Mouse (Mus musculus): ENCODE measurements around the gene Olfr609. TPM values are rescaled to one million over a fixed set of nuclear protein-coding genes. Genes with fewer than 3 reads are reported as not detected.

Gene Olfr609
- polyA plus RNA-seq, 2 experiments: not detected

DNA sequence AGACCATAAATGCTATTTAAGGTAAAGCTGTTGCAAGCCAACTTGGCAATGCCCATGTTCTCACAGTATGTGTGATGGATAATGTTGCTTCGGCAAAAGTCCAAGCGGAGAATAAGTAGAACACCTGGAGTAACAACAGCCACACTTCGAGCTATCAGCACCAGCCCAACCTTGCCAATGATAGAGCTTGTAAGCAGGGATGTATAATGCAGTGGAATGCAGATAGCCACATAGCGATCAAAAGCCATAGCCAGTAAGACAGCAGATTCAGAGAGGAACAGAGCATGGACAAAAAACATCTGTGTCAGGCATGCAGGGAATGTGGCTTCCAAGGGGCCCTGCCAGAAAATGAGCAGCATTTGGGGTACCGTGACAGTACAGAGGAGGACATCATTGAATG is 37.3 kb downstream of the Olfr609 start:
- no peak overlapping the region for H3K9ac ChIP-seq (ENCODE audit: low read depth, low read length, severe bottlenecking)
- 88% methylated on average over 5 of the region's 5 CpGs for WGBS
- no peak overlapping the region for H3K4me2 ChIP-seq (replicated peaks; ENCODE audit: low read depth, low read length, severe bottlenecking)
- ATAC-seq (ENCODE audit: low FRiP score, low read depth): no peak
- DNase-seq (ENCODE audit: low spot score): no peak
- TF ChIP-seq POLR2A (IDR thresholded peaks at IDR 0.05; ENCODE audit: borderline replicate concordance, extremely low read depth, insufficient read depth, insufficient read length): no peak
- no peaks in the 10 kb centered on the region for H3K9me3 ChIP-seq (ENCODE audit: control insufficient read depth, low read length)
- H3K4me3 ChIP-seq (replicated peaks; ENCODE audit: low read length): no peak overlapping the region
- H3K4me1 ChIP-seq (ENCODE audit: control insufficient read depth, insufficient read depth, low read length): no peaks in the 10 kb centered on the region
- H3K27ac ChIP-seq (replicated peaks; ENCODE audit: low read depth, low read length): no peak overlapping the region
- H3K27me3 ChIP-seq (ENCODE audit: control insufficient read depth, insufficient read depth, low read length): no peaks in the 10 kb centered on the region
- no peaks in the 10 kb centered on the region for H3K36me3 ChIP-seq (ENCODE audit: control insufficient read depth, insufficient read depth, low read length)

DNA sequence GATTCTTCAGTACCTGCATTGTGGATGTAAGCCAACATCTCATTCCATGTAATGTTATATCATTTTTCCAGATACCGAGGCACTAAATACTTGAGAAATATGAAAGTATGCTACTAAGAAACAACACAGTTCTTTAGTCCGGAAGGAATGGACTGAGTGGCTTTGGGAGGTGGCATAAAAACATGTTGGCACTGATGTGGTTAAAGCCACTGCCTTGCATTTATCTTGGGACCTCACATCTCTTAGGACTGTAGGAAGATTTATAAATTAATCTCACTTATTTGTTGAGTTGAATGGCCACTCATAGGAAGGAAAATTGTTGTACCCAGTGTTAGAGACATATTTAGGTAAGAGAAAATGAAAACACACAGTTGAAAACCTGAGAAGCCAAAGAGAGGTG is 49.1 kb downstream of the Olfr609 start, which contains the start of gene Olfr606:
Gene Olfr606 (plus strand): TSS at position 301 of the 400 bp plus-strand sequence.
- Histone ChIP-seq H3K9ac (ENCODE audit: low read depth, low read length, severe bottlenecking) (no peak within 1 kb of the TSS), H3K4me1 (ENCODE audit: control insufficient read depth, insufficient read depth, low read length) (no peaks in the 10 kb centered on the region), H3K4me2 (replicated peaks; ENCODE audit: low read depth, low read length, severe bottlenecking) (no peak within 1 kb of the TSS), H3K27ac (replicated peaks; ENCODE audit: low read depth, low read length) (no peak within 1 kb of the TSS), H3K9me3 (ENCODE audit: control insufficient read depth, low read length) (no peaks in the 10 kb centered on the region), H3K36me3 (ENCODE audit: control insufficient read depth, insufficient read depth, low read length) (no peaks in the 10 kb centered on the region), H3K27me3 (ENCODE audit: control insufficient read depth, insufficient read depth, low read length) (no peaks in the 10 kb centered on the region), H3K4me3 (replicated peaks; ENCODE audit: low read length) (no peak within 1 kb of the TSS)
- DNase-seq (ENCODE audit: low spot score) (no peak), ATAC-seq (ENCODE audit: low FRiP score, low read depth) (no peak)
- 89% methylated on average over 2 of the region's 2 CpGs for WGBS
- no peak for TF ChIP-seq POLR2A (IDR thresholded peaks at IDR 0.05; ENCODE audit: borderline replicate concordance, extremely low read depth, insufficient read depth, insufficient read length)

DNA sequence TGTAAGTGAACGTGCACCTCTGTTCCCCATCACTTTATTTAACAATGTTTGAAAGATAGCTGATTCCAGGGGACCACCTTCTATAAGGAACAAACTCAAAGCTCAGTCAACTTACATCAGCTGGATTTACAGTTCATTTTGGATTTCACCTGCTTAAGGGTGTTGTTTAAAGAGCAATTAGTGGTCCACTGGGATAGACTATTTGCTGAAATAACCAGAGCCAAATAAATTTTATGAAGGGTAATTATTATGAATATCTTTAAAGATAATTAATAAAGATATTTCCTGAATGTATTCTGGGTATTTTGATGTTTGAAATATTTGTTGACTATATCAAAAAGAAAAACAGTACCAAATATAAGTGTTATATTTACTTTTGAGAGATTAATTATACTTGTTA is 52.5 kb downstream of the Olfr609 start, which contains the start of gene Olfr605:
Gene Olfr605 (minus strand): TSS at position 101 of the 400 bp plus-strand sequence.
- 90% methylated on average over 1 of the region's 1 CpGs for WGBS
- ATAC-seq (ENCODE audit: low FRiP score, low read depth): no peak
- H3K4me1 ChIP-seq (ENCODE audit: control insufficient read depth, insufficient read depth, low read length): no peaks in the 10 kb centered on the region

More for the DNA sequence above, 52.5 kb downstream of the Olfr609 start, which contains the start of gene Olfr605:
- Histone ChIP-seq H3K36me3 (ENCODE audit: control insufficient read depth, insufficient read depth, low read length) (no peaks in the 10 kb centered on the region), H3K4me2 (replicated peaks; ENCODE audit: low read depth, low read length, severe bottlenecking) (no peak within 1 kb of the TSS), H3K9me3 (ENCODE audit: control insufficient read depth, low read length) (no peaks in the 10 kb centered on the region), H3K9ac (ENCODE audit: low read depth, low read length, severe bottlenecking) (no peak within 1 kb of the TSS), H3K27ac (replicated peaks; ENCODE audit: low read depth, low read length) (no peak within 1 kb of the TSS), H3K27me3 (ENCODE audit: control insufficient read depth, insufficient read depth, low read length) (no peaks in the 10 kb centered on the region), H3K4me3 (replicated peaks; ENCODE audit: low read length) (no peak within 1 kb of the TSS)
- no peak for TF ChIP-seq POLR2A (IDR thresholded peaks at IDR 0.05; ENCODE audit: borderline replicate concordance, extremely low read depth, insufficient read depth, insufficient read length)
- no peak for DNase-seq (ENCODE audit: low spot score)

Other genes starting within 250 kb of the Olfr609 start
- gene Usp17ld, start 245.6 kb downstream of the Olfr609 start, polyA plus RNA-seq (2012; rRNA removed): not detected in 2 replicates
- gene Usp17ld, start 245.6 kb downstream of the Olfr609 start, polyA plus RNA-seq (2014; fragmentation: Nextera tagmentation; extraction: Ambion mirVana): not detected in 2 replicates
- gene Olfr596, start 192.4 kb downstream of the Olfr609 start, polyA plus RNA-seq (2012; rRNA removed): not detected in 2 replicates
- not detected in 2 replicates for gene Olfr596, start 192.4 kb downstream of the Olfr609 start, polyA plus RNA-seq (2014; fragmentation: Nextera tagmentation; extraction: Ambion mirVana)
- gene Olfr597, start 181.7 kb downstream of the Olfr609 start, polyA plus RNA-seq (2012; rRNA removed): not detected in 2 replicates
- gene Olfr597, start 181.7 kb downstream of the Olfr609 start, polyA plus RNA-seq (2014; fragmentation: Nextera tagmentation; extraction: Ambion mirVana): not detected in 2 replicates
- not detected in 2 replicates for gene Olfr598, start 174.5 kb downstream of the Olfr609 start, polyA plus RNA-seq (2012; rRNA removed)
- gene Olfr598, start 174.5 kb downstream of the Olfr609 start, polyA plus RNA-seq (2014; fragmentation: Nextera tagmentation; extraction: Ambion mirVana): not detected in 2 replicates
- not detected in 2 replicates for gene Olfr599, start 162.1 kb downstream of the Olfr609 start, polyA plus RNA-seq (2012; rRNA removed)
- gene Olfr599, start 162.1 kb downstream of the Olfr609 start, polyA plus RNA-seq (2014; fragmentation: Nextera tagmentation; extraction: Ambion mirVana): not detected in 2 replicates
- not detected in 2 replicates for gene Olfr600, start 148.4 kb downstream of the Olfr609 start, polyA plus RNA-seq (2012; rRNA removed)
- not detected in 2 replicates for gene Olfr600, start 148.4 kb downstream of the Olfr609 start, polyA plus RNA-seq (2014; fragmentation: Nextera tagmentation; extraction: Ambion mirVana)
- not detected in 2 replicates for gene Olfr601, start 135.4 kb downstream of the Olfr609 start, polyA plus RNA-seq (2012; rRNA removed)
- not detected in 2 replicates for gene Olfr601, start 135.4 kb downstream of the Olfr609 start, polyA plus RNA-seq (2014; fragmentation: Nextera tagmentation; extraction: Ambion mirVana)
- not detected in 2 replicates for gene Olfr603, start 111.9 kb downstream of the Olfr609 start, polyA plus RNA-seq (2012; rRNA removed)
- gene Olfr603, start 111.9 kb downstream of the Olfr609 start, polyA plus RNA-seq (2014; fragmentation: Nextera tagmentation; extraction: Ambion mirVana): not detected in 2 replicates
- gene Usp17lc, start 83.0 kb downstream of the Olfr609 start, polyA plus RNA-seq (2012; rRNA removed): not detected in 2 replicates
- gene Usp17lc, start 83.0 kb downstream of the Olfr609 start, polyA plus RNA-seq (2014; fragmentation: Nextera tagmentation; extraction: Ambion mirVana): not detected in 2 replicates
- gene Olfr605, start 52.6 kb downstream of the Olfr609 start, polyA plus RNA-seq (2012; rRNA removed): not detected in 2 replicates
- not detected in 2 replicates for gene Olfr605, start 52.6 kb downstream of the Olfr609 start, polyA plus RNA-seq (2014; fragmentation: Nextera tagmentation; extraction: Ambion mirVana)
- gene Olfr606, start 49.0 kb downstream of the Olfr609 start, polyA plus RNA-seq (2012; rRNA removed): not detected in 2 replicates
- not detected in 2 replicates for gene Olfr606, start 49.0 kb downstream of the Olfr609 start, polyA plus RNA-seq (2014; fragmentation: Nextera tagmentation; extraction: Ambion mirVana)
- gene Olfr607, start 33.9 kb downstream of the Olfr609 start, polyA plus RNA-seq (2012; rRNA removed): not detected in 2 replicates
- gene Olfr607, start 33.9 kb downstream of the Olfr609 start, polyA plus RNA-seq (2014; fragmentation: Nextera tagmentation; extraction: Ambion mirVana): not detected in 2 replicates
- gene Olfr608, start 28.2 kb downstream of the Olfr609 start, polyA plus RNA-seq (2012; rRNA removed): not detected in 2 replicates
- not detected in 2 replicates for gene Olfr608, start 28.2 kb downstream of the Olfr609 start, polyA plus RNA-seq (2014; fragmentation: Nextera tagmentation; extraction: Ambion mirVana)
- not detected in 2 replicates for gene Olfr610, start 14.1 kb upstream of the Olfr609 start, polyA plus RNA-seq (2012; rRNA removed)
- gene Olfr610, start 14.1 kb upstream of the Olfr609 start, polyA plus RNA-seq (2014; fragmentation: Nextera tagmentation; extraction: Ambion mirVana): not detected in 2 replicates
- gene Olfr611, start 22.8 kb upstream of the Olfr609 start, polyA plus RNA-seq (2012; rRNA removed): not detected in 2 replicates
- not detected in 2 replicates for gene Olfr611, start 22.8 kb upstream of the Olfr609 start, polyA plus RNA-seq (2014; fragmentation: Nextera tagmentation; extraction: Ambion mirVana)
- not detected in 2 replicates for gene Olfr612, start 44.7 kb upstream of the Olfr609 start, polyA plus RNA-seq (2012; rRNA removed)
- not detected in 2 replicates for gene Olfr612, start 44.7 kb upstream of the Olfr609 start, polyA plus RNA-seq (2014; fragmentation: Nextera tagmentation; extraction: Ambion mirVana)
- gene Olfr613, start 50.0 kb upstream of the Olfr609 start, polyA plus RNA-seq (2012; rRNA removed): not detected in 2 replicates
- not detected in 2 replicates for gene Olfr613, start 50.0 kb upstream of the Olfr609 start, polyA plus RNA-seq (2014; fragmentation: Nextera tagmentation; extraction: Ambion mirVana)
- not detected in 2 replicates for gene Olfr615, start 58.0 kb upstream of the Olfr609 start, polyA plus RNA-seq (2012; rRNA removed)
- gene Olfr615, start 58.0 kb upstream of the Olfr609 start, polyA plus RNA-seq (2014; fragmentation: Nextera tagmentation; extraction: Ambion mirVana): not detected in 2 replicates
- gene Olfr616, start 71.1 kb upstream of the Olfr609 start, polyA plus RNA-seq (2012; rRNA removed): not detected in 2 replicates
- not detected in 2 replicates for gene Olfr616, start 71.1 kb upstream of the Olfr609 start, polyA plus RNA-seq (2014; fragmentation: Nextera tagmentation; extraction: Ambion mirVana)
- not detected in 2 replicates for gene Olfr617, start 75.0 kb upstream of the Olfr609 start, polyA plus RNA-seq (2012; rRNA removed)
- gene Olfr617, start 75.0 kb upstream of the Olfr609 start, polyA plus RNA-seq (2014; fragmentation: Nextera tagmentation; extraction: Ambion mirVana): not detected in 2 replicates
- gene Olfr618, start 92.0 kb upstream of the Olfr609 start, polyA plus RNA-seq (2012; rRNA removed): not detected in 2 replicates
- gene Olfr618, start 92.0 kb upstream of the Olfr609 start, polyA plus RNA-seq (2014; fragmentation: Nextera tagmentation; extraction: Ambion mirVana): not detected in 2 replicates
- gene Olfr619, start 102.5 kb upstream of the Olfr609 start, polyA plus RNA-seq (2012; rRNA removed): not detected in 2 replicates
- gene Olfr619, start 102.5 kb upstream of the Olfr609 start, polyA plus RNA-seq (2014; fragmentation: Nextera tagmentation; extraction: Ambion mirVana): not detected in 2 replicates
- gene Olfr620, start 114.5 kb upstream of the Olfr609 start, polyA plus RNA-seq (2012; rRNA removed): not detected in 2 replicates
- not detected in 2 replicates for gene Olfr620, start 114.5 kb upstream of the Olfr609 start, polyA plus RNA-seq (2014; fragmentation: Nextera tagmentation; extraction: Ambion mirVana)
- not detected in 2 replicates for gene Olfr622, start 144.6 kb upstream of the Olfr609 start, polyA plus RNA-seq (2012; rRNA removed)
- gene Olfr622, start 144.6 kb upstream of the Olfr609 start, polyA plus RNA-seq (2014; fragmentation: Nextera tagmentation; extraction: Ambion mirVana): not detected in 2 replicates
- gene Olfr623, start 165.6 kb upstream of the Olfr609 start, polyA plus RNA-seq (2012; rRNA removed): not detected in 2 replicates
- not detected in 2 replicates for gene Olfr623, start 165.6 kb upstream of the Olfr609 start, polyA plus RNA-seq (2014; fragmentation: Nextera tagmentation; extraction: Ambion mirVana)
- 0.03 TPM in 1 of 2 replicates, not detected in the other for gene Olfr624, start 173.1 kb upstream of the Olfr609 start, polyA plus RNA-seq (2012; rRNA removed)
- gene Olfr624, start 173.1 kb upstream of the Olfr609 start, polyA plus RNA-seq (2014; fragmentation: Nextera tagmentation; extraction: Ambion mirVana): 0.06 and 0.07 TPM in 2 replicates
- not detected in 2 replicates for gene Olfr625-ps1, start 184.7 kb upstream of the Olfr609 start, polyA plus RNA-seq (2012; rRNA removed)
- not detected in 2 replicates for gene Olfr625-ps1, start 184.7 kb upstream of the Olfr609 start, polyA plus RNA-seq (2014; fragmentation: Nextera tagmentation; extraction: Ambion mirVana)
- gene Olfr243, start 216.6 kb upstream of the Olfr609 start, polyA plus RNA-seq (2012; rRNA removed): not detected in 2 replicates
- gene Olfr243, start 216.6 kb upstream of the Olfr609 start, polyA plus RNA-seq (2014; fragmentation: Nextera tagmentation; extraction: Ambion mirVana): not detected in 2 replicates
- not detected in 2 replicates for gene Olfr628, start 232.3 kb upstream of the Olfr609 start, polyA plus RNA-seq (2012; rRNA removed)
- gene Olfr628, start 232.3 kb upstream of the Olfr609 start, polyA plus RNA-seq (2014; fragmentation: Nextera tagmentation; extraction: Ambion mirVana): not detected in 2 replicates
- not detected in 2 replicates for gene Olfr629, start 246.9 kb upstream of the Olfr609 start, polyA plus RNA-seq (2012; rRNA removed)
- not detected in 2 replicates for gene Olfr629, start 246.9 kb upstream of the Olfr609 start, polyA plus RNA-seq (2014; fragmentation: Nextera tagmentation; extraction: Ambion mirVana)